Mouse (Mus musculus): ENCODE measurements around the gene Prl4a1. TPM values are rescaled to one million over a fixed set of nuclear protein-coding genes. Genes with fewer than 3 reads are reported as not detected.

Prl4a1 gene
- total and polyA plus RNA-seq, 2 experiments: not detected

- WGBS: 71% methylated on average over 3 of the region's 3 CpGs
- H3K9ac ChIP-seq (ENCODE audit: low read depth, low read length): no peak overlapping the region
- no peak overlapping the region for H3K27ac ChIP-seq (replicated peaks; ENCODE audit: insufficient read depth, low read depth, low read length)
- H3K4me3 ChIP-seq (ENCODE audit: insufficient read depth, low read depth, low read length): no peak overlapping the region
- no peaks in the 10 kb centered on the region for H3K36me3 ChIP-seq (ENCODE audit: control insufficient read depth, insufficient read depth, low read length)
- H3K4me1 ChIP-seq (ENCODE audit: control insufficient read depth, insufficient read depth, low read length): peaks cover 8% of the 10 kb centered on the region; the same call in 1 of the 2 replicates
- no peak for DNase-seq (ENCODE audit: extremely low read depth, low read depth, low spot score)
- TF ChIP-seq CTCF (IDR thresholded peaks at IDR 0.05; ENCODE audit: low read depth, low read length): no peak
- H3K79me2 ChIP-seq (ENCODE audit: control insufficient read depth, insufficient read depth, low read length): no peaks in the 10 kb centered on the region
- no peaks in the 10 kb centered on the region for H3K27me3 ChIP-seq (ENCODE audit: control insufficient read depth, insufficient read depth, low read length)
Measured at GRCm38 (mm10) chr13:28069315-28069714, 53.3 kb downstream of the Prl4a1 start.

Other genes starting within 250 kb of the Prl4a1 start
- gene Prl7c1, start 235.4 kb upstream of the Prl4a1 start, total RNA-seq (2014; rRNA removed): not detected in 2 replicates
- not detected in 2 replicates for gene Prl7c1, start 235.4 kb upstream of the Prl4a1 start, polyA plus RNA-seq (2012; rRNA removed)
- not detected in 2 replicates for gene Prl2a1, start 214.6 kb upstream of the Prl4a1 start, total RNA-seq (2014; rRNA removed)
- not detected in 2 replicates for gene Prl2a1, start 214.6 kb upstream of the Prl4a1 start, polyA plus RNA-seq (2012; rRNA removed)
- gene Prl2c1, start 166.9 kb upstream of the Prl4a1 start, total RNA-seq (2014; rRNA removed): not detected in 2 replicates
- not detected in 2 replicates for gene Prl2c1, start 166.9 kb upstream of the Prl4a1 start, polyA plus RNA-seq (2012; rRNA removed)
- not detected in 2 replicates for gene Prl5a1, start 126.3 kb downstream of the Prl4a1 start, total RNA-seq (2014; rRNA removed)
- not detected in 2 replicates for gene Prl5a1, start 126.3 kb downstream of the Prl4a1 start, polyA plus RNA-seq (2012; rRNA removed)
- 3.2 and 4.4 TPM in 2 replicates for gene Gm11361, start 241.3 kb downstream of the Prl4a1 start, total RNA-seq (2014; rRNA removed)
- gene Gm11361, start 241.3 kb downstream of the Prl4a1 start, polyA plus RNA-seq (2012; rRNA removed): 0.18 and 0.68 TPM in 2 replicates